Comparison of ENCODE assay signal across 20 mouse cellular contexts in genomic region chr12:104793486-104793885, GRCm38 (mm10). TPM values are rescaled to one million over a fixed set of nuclear protein-coding genes. Genes with fewer than 3 reads are reported as not detected.
DNase-seq lines count a peak whose midpoint lies in the region; ATAC-seq and TF ChIP-seq lines count a peak whose summit lies in the region.
"Had no signal": no experiment of that assay in that cellular context is flagged by ENCODE, and none has a peak within 500 bp of the region (broad histone marks: within the 10 kb centered on the region; RNA-seq: fewer than 3 reads in every experiment).

No protein-coding gene starts in this region.

- peaks cover 36% of the 10 kb centered on the region for H3K36me3 ChIP-seq in embryonic facial prominence, embryonic 10.5 days (replicated peaks)
- H3K36me3 ChIP-seq in forebrain, embryonic 13.5 days (ENCODE audit: poor library complexity, severe bottlenecking): peaks cover 8% of the 10 kb centered on the region; the same call in 1 of the 2 replicates
- H3K36me3 ChIP-seq in forebrain, postnatal 0 days (ENCODE audit: insufficient read depth): peaks cover 4% of the 10 kb centered on the region; the same call in 1 of the 2 replicates
- H3K36me3 ChIP-seq: G1E had no signal

- no peak overlapping the region for H3K4me3 ChIP-seq in embryonic facial prominence, embryonic 10.5 days
- no peak overlapping the region for H3K4me3 ChIP-seq in gastrocnemius, adult 2 months
- H3K4me3 ChIP-seq in forebrain, embryonic 13.5 days: no peak overlapping the region
- no peak overlapping the region for H3K4me3 ChIP-seq in forebrain, postnatal 0 days (ENCODE audit: low read depth, low read length)
- H3K4me3 ChIP-seq: midbrain, embryonic 12.5 days had no signal

- no peak for ATAC-seq in forebrain, embryonic 13.5 days
- no peak for ATAC-seq in forebrain, postnatal 0 days
- ATAC-seq: forebrain, embryonic 16.5 days; hindbrain, embryonic 16.5 days; intestine, embryonic 16.5 days had no signal

- H3K4me1 ChIP-seq in embryonic facial prominence, embryonic 10.5 days: peaks cover 24% of the 10 kb centered on the region
- H3K4me1 ChIP-seq in forebrain, embryonic 13.5 days: 0 out of 2 replicates have a peak, but pooled peaks cover 6% of the 10 kb centered on the region
- no peaks in the 10 kb centered on the region for H3K4me1 ChIP-seq in forebrain, postnatal 0 days (ENCODE audit: insufficient read depth)

- intact Hi-C loops in left cerebral cortex, postnatal 4 days (cut with DNase I): no loop called here
- intact Hi-C loops in gastrocnemius, adult 2 months (cut with DNase I): no loop called here

- peak; percentile 37 for DNase-seq in left cerebral cortex, postnatal 4 days
- no peak for DNase-seq in left cerebral cortex, adult 8-10 months (ENCODE audit: low spot score in 2 of 2)
- DNase-seq in embryonic facial prominence, embryonic 10.5 days (ENCODE audit: low spot score): peak; percentile 53
- DNase-seq in gastrocnemius, adult 2 months: peak; percentile 73
- DNase-seq in skeletal muscle tissue, adult 2 months (ENCODE audit: low read depth, low spot score): peak; percentile 12
- no peak for DNase-seq in forebrain, postnatal 0 days
- DNase-seq: adrenal gland, postnatal 14 days; B cell, adult 2 months; cerebellum, adult 8-10 months; kidney, postnatal 25 days; lung, adult 18-20 months; thymus, postnatal 14 days had no signal

- no peak for TF ChIP-seq CTCF in gastrocnemius, adult 2 months (IDR thresholded peaks at IDR 0.05)
- no peak for TF ChIP-seq CTCF in forebrain, postnatal 0 days (IDR thresholded peaks at IDR 0.05; ENCODE audit: low read depth)

- WGBS in embryonic facial prominence, embryonic 10.5 days: 57% methylated on average over 12 of the region's 12 CpGs
- WGBS in forebrain, embryonic 13.5 days: 83% methylated on average over 12 of the region's 12 CpGs
- WGBS in forebrain, postnatal 0 days: 77% methylated on average over 12 of the region's 12 CpGs

- peaks cover 6% of the 10 kb centered on the region for H3K9me3 ChIP-seq in embryonic facial prominence, embryonic 10.5 days
- H3K9me3 ChIP-seq in forebrain, embryonic 13.5 days (replicated peaks): peaks cover 7% of the 10 kb centered on the region
- 0 out of 2 replicates have a peak, but pooled peaks cover 6% of the 10 kb centered on the region for H3K9me3 ChIP-seq in forebrain, postnatal 0 days (ENCODE audit: low read length)
- H3K9me3 ChIP-seq: midbrain, embryonic 12.5 days had no signal

- H3K9ac ChIP-seq in forebrain, embryonic 13.5 days: no peak overlapping the region
- no peak overlapping the region for H3K9ac ChIP-seq in forebrain, postnatal 0 days
- H3K9ac ChIP-seq: midbrain, embryonic 12.5 days had no signal

- H3K4me2 ChIP-seq in forebrain, embryonic 13.5 days: no peak overlapping the region
- H3K4me2 ChIP-seq in forebrain, postnatal 0 days (ENCODE audit: low read depth): no peak overlapping the region
- H3K4me2 ChIP-seq: heart, embryonic 11.5 days; liver, embryonic 11.5 days; midbrain, embryonic 12.5 days had no signal

- H3K27me3 ChIP-seq in embryonic facial prominence, embryonic 10.5 days (replicated peaks; ENCODE audit: low read depth, poor library complexity, severe bottlenecking): no peaks in the 10 kb centered on the region
- H3K27me3 ChIP-seq in forebrain, embryonic 13.5 days: no peaks in the 10 kb centered on the region
- H3K27me3 ChIP-seq in forebrain, postnatal 0 days (ENCODE audit: insufficient read depth, low read length): no peaks in the 10 kb centered on the region
- H3K27me3 ChIP-seq: midbrain, embryonic 12.5 days had no signal

- no peak overlapping the region for H3K27ac ChIP-seq in embryonic facial prominence, embryonic 10.5 days (replicated peaks)
- H3K27ac ChIP-seq in gastrocnemius, adult 2 months: 0 out of 2 replicates have a peak overlapping the region, but pooled peaks have one; percentile 16
- no peak overlapping the region for H3K27ac ChIP-seq in forebrain, embryonic 13.5 days
- H3K27ac ChIP-seq in forebrain, postnatal 0 days (ENCODE audit: low read depth, low read length): no peak overlapping the region
- H3K27ac ChIP-seq: midbrain, embryonic 12.5 days had no signal

RNA-seq across cellular contexts. Expression of gene Dicer1, which starts 41.7 kb away (rescaled TPM):
- total RNA-seq in left cerebral cortex, postnatal 4 days (2021): 10 to 100 TPM; 77.0 to 80.2 TPM
- 10 to 100 TPM; 39.3 to 42.8 (median 40.4) TPM for total RNA-seq in left cerebral cortex, adult 8-10 months (2022)
- polyA plus RNA-seq in embryonic facial prominence, embryonic 10.5 days (2016; fragmentation: Nextera tagmentation; extraction: Ambion mirVana): 52.6 and 54.6 TPM in 2 replicates
- 10 to 100 TPM; 35.0 to 38.0 TPM for total RNA-seq in gastrocnemius, adult 2 months (2021)
- polyA plus RNA-seq in forebrain, embryonic 13.5 days (2015; fragmentation: Nextera tagmentation; extraction: Ambion mirVana): 52.0 and 52.1 TPM in 2 replicates
- 27.5 and 38.7 TPM in 2 replicates for total RNA-seq in forebrain, postnatal 0 days (2014; rRNA removed)
- polyA plus RNA-seq in forebrain, postnatal 0 days (2015; fragmentation: Nextera tagmentation; extraction: Ambion mirVana): 15.8 and 28.7 TPM in 2 replicates

Comparison
In these comparisons a context has a peak if more than half of its experiments do, and no peak if none do; other contexts are left out.
1. DNase-seq: peak in left cerebral cortex, postnatal 4 days (single experiment), embryonic facial prominence, embryonic 10.5 days (single experiment), gastrocnemius, adult 2 months (single experiment) and skeletal muscle tissue, adult 2 months (single experiment); none in left cerebral cortex, adult 8-10 months (0 of 2) and forebrain, postnatal 0 days (single experiment).